Mouse (Mus musculus) lung, embryonic 14.5 days (tissue): ENCODE results near the gene Rbmxl1. TPM values are rescaled to one million over a fixed set of nuclear protein-coding genes. Genes with fewer than 3 reads are reported as not detected.
"Not testable (repeated sequence)": the region's sequence is repeated elsewhere in the genome, so short reads cannot be mapped to it uniquely, and the experiment has no call there.

Experiments
- ATAC-seq: fragments of 200-750 bp; cut with Nextera tagmentation; 2 replicates; pipeline ENCODE4 v1.8.0; 2017; ENCODE audit warnings: mild to moderate bottlenecking, moderate TSS enrichment, moderate library complexity; ENCODE audit not compliant: insufficient read depth
- DNase-seq: peaks from one replicate; pipeline ENCODE4 v3.0.0-alpha.2; 2015
- H3K27ac ChIP-seq: fragments of 300-500 bp; sonication (generic); 2 replicates; pipeline ENCODE4 v1.5.1; 2014; ENCODE audit warnings: low read depth, mild to moderate bottlenecking, moderate library complexity
- H3K27me3 ChIP-seq: fragments of 300-500 bp; sonication (generic); 2 replicates; pipeline ENCODE4 v1.6.1; 2014; ENCODE audit warnings: low read length, control low read depth; ENCODE audit not compliant: insufficient read depth
- H3K36me3 ChIP-seq: fragments of 300-500 bp; sonication (generic); 2 replicates; pipeline ENCODE4 v1.6.1; 2014; ENCODE audit warnings: control low read depth; ENCODE audit not compliant: insufficient read depth
- H3K4me1 ChIP-seq: fragments of 300-500 bp; sonication (generic); 2 replicates; pipeline ENCODE4 v1.6.1; 2014; ENCODE audit warnings: antibody characterized with exemption, control low read depth; ENCODE audit not compliant: insufficient read depth
- H3K4me2 ChIP-seq: fragments of 300-500 bp; sonication (generic); 2 replicates; pipeline ENCODE4 v1.6.1; 2014; ENCODE audit warnings: mild to moderate bottlenecking
- H3K4me3 ChIP-seq: fragments of 300-500 bp; sonication (generic); 2 replicates; pipeline ENCODE4 v1.5.1; 2014; ENCODE audit warnings: low read depth, low read length
- H3K9ac ChIP-seq: fragments of 300-500 bp; sonication (generic); 2 replicates; pipeline ENCODE4 v1.6.1; 2014
- H3K9me3 ChIP-seq: fragments of 300-500 bp; sonication (generic); 2 replicates; pipeline ENCODE4 v1.6.1; 2016; ENCODE audit warnings: low read depth, low read length, control low read depth
- CTCF ChIP-seq: IDR thresholded peaks from 2 replicates; pipeline ENCODE4 v1.5.1; 2016; ENCODE audit warnings: antibody characterized with exemption, low read depth
- WGBS: fragments of 180-500 bp; shearing (Covaris S2); extraction: QIAGEN DNeasy Blood & Tissue Kit; methylation state at CpG from one replicate; pipeline ENCODE4 v1.1.7; 2014; 5-methylcytosine and 5-hydroxymethylcytosine counted together
- polyA plus RNA-seq: library from polyadenylated mRNA; unstranded; fragments of >200 nt; fragmentation: Nextera tagmentation; extraction: Ambion mirVana; gene quantifications from 2 replicates; pipeline ENCODE4 v1.2.1, GENCODE M21; 2014

Gene Rbmxl1
- polyA plus RNA-seq, 1 experiment from 2014 or later, result 290 TPM

GRCm38 (mm10) chr8:78513106-78513505 lies 4.4 kb upstream of the Rbmxl1 start:
- H3K4me2 ChIP-seq, result no peak overlapping the region
- no peak for TF ChIP-seq CTCF
- 92% methylated on average over 4 of the region's 4 CpGs for WGBS
- no peaks in the 10 kb centered on the region for H3K27me3 ChIP-seq
- ATAC-seq, result no peak
- no peak overlapping the region for H3K9ac ChIP-seq
- no peak overlapping the region for H3K4me3 ChIP-seq
- no peak overlapping the region for H3K27ac ChIP-seq
- peaks cover 14% of the 10 kb centered on the region; the same call in 1 of the 2 replicates for H3K36me3 ChIP-seq
- DNase-seq, result no peak
- H3K9me3 ChIP-seq, result no peaks in the 10 kb centered on the region
- no peaks in the 10 kb centered on the region; the same call in 1 of the 2 replicates for H3K4me1 ChIP-seq

- no peak overlapping the region for H3K9ac ChIP-seq
- H3K27me3 ChIP-seq, result no peaks in the 10 kb centered on the region
Observed at GRCm38 (mm10) chr8:78510926-78511325, 2.2 kb upstream of the Rbmxl1 start.

GRCm38 (mm10) chr8:78510094-78510493 lies 1.4 kb upstream of the Rbmxl1 start:
- peaks cover 10% of the 10 kb centered on the region; the same call in 1 of the 2 replicates for H3K36me3 ChIP-seq
- H3K27me3 ChIP-seq, result no peaks in the 10 kb centered on the region
- ATAC-seq (0 out of 2 replicates have a peak, but pooled peaks have one; percentile 18), DNase-seq (peak; percentile 69)
- peak overlapping the region; percentile 100 for H3K9ac ChIP-seq
- under 1% methylated on average over 11 of the region's 11 CpGs for WGBS
- H3K4me3 ChIP-seq, result peak overlapping the region; percentile 92
- no peaks in the 10 kb centered on the region for H3K9me3 ChIP-seq
- TF ChIP-seq CTCF, result no peak
- no peaks in the 10 kb centered on the region; the same call in 1 of the 2 replicates for H3K4me1 ChIP-seq
- peak overlapping the region; percentile 98 for H3K27ac ChIP-seq
- peak overlapping the region; percentile 91 for H3K4me2 ChIP-seq

More at GRCm38 (mm10) chr8:78510926-78511325, 2.2 kb upstream of the Rbmxl1 start:
- ATAC-seq, result no peak
- DNase-seq, result no peak
- Histone ChIP-seq H3K4me1 (no peaks in the 10 kb centered on the region; the same call in 1 of the 2 replicates), H3K4me3 (no peak overlapping the region), H3K27ac (no peak overlapping the region), H3K4me2 (peak overlapping the region; percentile 16; the same call in 1 of the 2 replicates), H3K9me3 (no peaks in the 10 kb centered on the region), H3K36me3 (peaks cover 12% of the 10 kb centered on the region; the same call in 1 of the 2 replicates)
- TF ChIP-seq CTCF, result no peak
- WGBS, result 64% methylated on average over 3 of the region's 3 CpGs

GRCm38 (mm10) chr8:78509273-78510031 lies 754 bp upstream of the Rbmxl1 start, which contains the start of gene Slc10a7:
Slc10a7 (plus strand) TSS chr8:78509346.
- Histone ChIP-seq H3K27me3 (no peaks in the 10 kb centered on the region), H3K36me3 (peaks cover 16% of the 10 kb centered on the region), H3K9ac (peak within 1 kb of the TSS; percentile 100), H3K4me1 (no peaks in the 10 kb centered on the region; the same call in 1 of the 2 replicates), H3K9me3 (no peaks in the 10 kb centered on the region), H3K4me2 (peak within 1 kb of the TSS; percentile 91), H3K27ac (peak within 1 kb of the TSS; percentile 98), H3K4me3 (peak within 1 kb of the TSS; percentile 92)
- ATAC-seq (peak; percentile 97), DNase-seq (peak; percentile 93)
- TF ChIP-seq CTCF, result no peak
- WGBS, result under 1% methylated on average over 51 of the region's 51 CpGs

GRCm38 (mm10) chr8:78507979-78508718 lies 549 bp downstream of the Rbmxl1 start:
- peak; percentile 35; the same call in 1 of the 2 replicates for ATAC-seq
- TF ChIP-seq CTCF, result no peak
- DNase-seq, result peak; percentile 57

GRCm38 (mm10) chr8:78502706-78503105 lies 6.0 kb downstream of the Rbmxl1 start:
- no peaks in the 10 kb centered on the region for H3K9me3 ChIP-seq
- no peak overlapping the region for H3K27ac ChIP-seq
- H3K4me3 ChIP-seq, result no peak overlapping the region
- DNase-seq (no peak), ATAC-seq (no peak)
- no peak for TF ChIP-seq CTCF
- peaks cover 25% of the 10 kb centered on the region for H3K36me3 ChIP-seq
- 60% methylated on average over 2 of the region's 2 CpGs for WGBS
- H3K9ac ChIP-seq, result no peak overlapping the region
- no peaks in the 10 kb centered on the region for H3K27me3 ChIP-seq
- no peak overlapping the region for H3K4me2 ChIP-seq
- H3K4me1 ChIP-seq, result no peaks in the 10 kb centered on the region

More at GRCm38 (mm10) chr8:78507979-78508718, 549 bp downstream of the Rbmxl1 start:
- WGBS, result under 1% methylated on average over 29 of the region's 38 CpGs
- peak overlapping the region; percentile 92 for H3K4me3 ChIP-seq
- no peaks in the 10 kb centered on the region for H3K9me3 ChIP-seq
- H3K4me2 ChIP-seq, result peak overlapping the region; percentile 72
- no peaks in the 10 kb centered on the region for H3K27me3 ChIP-seq
- peak overlapping the region; percentile 98 for H3K27ac ChIP-seq
- H3K36me3 ChIP-seq, result peaks cover 28% of the 10 kb centered on the region
- peak overlapping the region; percentile 100 for H3K9ac ChIP-seq
- no peaks in the 10 kb centered on the region; the same call in 1 of the 2 replicates for H3K4me1 ChIP-seq

- DNase-seq, H3K4me1 ChIP-seq, H3K9ac ChIP-seq, H3K36me3 ChIP-seq, H3K4me2 ChIP-seq, H3K27ac ChIP-seq, ATAC-seq, H3K27me3 ChIP-seq, H3K4me3 ChIP-seq, H3K9me3 ChIP-seq: not testable (repeated sequence)
- WGBS, result 79% methylated on average over 3 of the region's 3 CpGs
Observed at GRCm38 (mm10) chr8:78496273-78496672, 12.4 kb downstream of the Rbmxl1 start.
